Comparison of ENCODE assay signal across 8 mouse cellular contexts in the genomic region with DNA sequence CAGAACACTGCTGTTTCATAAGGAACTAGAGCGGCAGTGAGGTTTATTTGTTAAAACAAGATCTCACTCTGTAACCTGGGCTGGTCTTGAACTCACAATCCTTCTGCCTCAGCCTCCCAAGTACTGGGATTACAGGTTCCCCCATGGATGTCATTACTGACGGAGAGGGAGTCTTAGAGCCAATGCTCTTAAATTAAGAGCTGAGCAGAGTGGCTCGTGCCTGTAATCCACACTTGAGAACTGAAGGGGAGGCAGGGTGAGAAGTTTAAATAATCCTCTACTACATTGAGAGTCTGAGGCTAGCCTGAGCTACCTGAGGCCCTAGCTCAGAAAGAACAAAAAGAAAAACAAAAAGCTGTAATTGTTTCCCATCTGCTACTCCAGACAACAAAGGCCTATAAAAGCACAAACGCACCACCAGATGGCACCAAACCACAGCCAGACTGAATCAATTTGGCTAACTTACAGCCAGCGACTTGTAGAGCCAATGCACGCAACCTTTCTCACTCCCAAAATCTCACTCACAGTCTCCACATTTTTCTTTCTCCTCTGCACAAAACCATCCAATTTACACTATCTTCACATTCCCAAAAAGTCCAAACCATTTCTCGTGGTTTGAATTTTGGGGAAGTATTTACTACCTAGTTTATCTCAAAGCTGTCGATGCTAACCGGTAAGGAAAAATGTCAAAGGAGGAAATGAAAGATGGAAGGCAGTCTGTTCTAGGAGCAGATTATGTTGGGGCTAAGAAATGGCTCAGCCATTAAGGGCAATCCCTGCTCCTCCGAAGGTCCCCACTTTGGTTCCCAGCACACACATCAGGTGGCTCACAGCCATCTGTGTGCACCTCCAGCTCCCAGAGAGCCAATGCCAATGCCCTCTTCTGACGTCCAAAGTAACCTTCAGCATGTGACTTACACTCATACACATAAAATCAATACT. TPM values are rescaled to one million over a fixed set of nuclear protein-coding genes. Genes with fewer than 3 reads are reported as not detected.
DNase-seq lines count a peak whose midpoint lies in the region; ATAC-seq and TF ChIP-seq lines count a peak whose summit lies in the region.

No protein-coding gene starts in this region.

- peak; percentile 84 for TF ChIP-seq CTCF in liver, embryonic 14.5 days (IDR thresholded peaks at IDR 0.05; ENCODE audit: low read depth)

- peak; percentile 87 to 88 for DNase-seq in B cell, adult 2 months
- DNase-seq in adrenal gland, postnatal 14 days = peak; percentile 89
- DNase-seq in embryonic facial prominence, embryonic 10.5 days (ENCODE audit: low spot score) = peak; percentile 81
- peak; percentile 85 for DNase-seq in heart, adult 8-10 months (ENCODE audit: low spot score)
- peak; percentile 88 for DNase-seq in kidney, postnatal 14 days
- DNase-seq in liver, embryonic 14.5 days (ENCODE audit: low read depth in 3 of 3, low spot score in 3 of 3) = peak in 2 of 3 experiments; percentile 45 to 57
- peak; percentile 34 for DNase-seq in testis, postnatal 14 days (ENCODE audit: low spot score)

- TF ChIP-seq EP300 in liver, embryonic 14.5 days (IDR thresholded peaks at IDR 0.05; ENCODE audit: low read depth) = no peak

- no peak overlapping the region for H3K9ac ChIP-seq in liver, embryonic 14.5 days (replicated peaks)
- no peak overlapping the region for H3K9ac ChIP-seq in neural tube, embryonic 14.5 days (replicated peaks; ENCODE audit: low read depth, low read length)

- H3K4me2 ChIP-seq in liver, embryonic 14.5 days (ENCODE audit: low read depth) = no peak overlapping the region
- H3K4me2 ChIP-seq in neural tube, embryonic 14.5 days (ENCODE audit: low read depth, low read length) = no peak overlapping the region

- H3K27ac ChIP-seq in embryonic facial prominence, embryonic 10.5 days (replicated peaks) = peak overlapping the region; percentile 78
- no peak overlapping the region for H3K27ac ChIP-seq in liver, embryonic 14.5 days
- H3K27ac ChIP-seq in neural tube, embryonic 14.5 days (ENCODE audit: low read depth, low read length) = peak overlapping the region; percentile 73

- ATAC-seq in liver, embryonic 14.5 days (ENCODE audit: insufficient read depth) = no peak
- peak; percentile 72 for ATAC-seq in neural tube, embryonic 14.5 days (ENCODE audit: low read depth)

- peaks cover 23% of the 10 kb centered on the region for H3K36me3 ChIP-seq in embryonic facial prominence, embryonic 10.5 days (replicated peaks)
- H3K36me3 ChIP-seq in liver, embryonic 14.5 days (replicated peaks; ENCODE audit: control insufficient read depth, insufficient read depth, low read depth) = peaks cover 16% of the 10 kb centered on the region
- H3K36me3 ChIP-seq in neural tube, embryonic 14.5 days (ENCODE audit: control insufficient read depth, insufficient read depth, low read length) = no peaks in the 10 kb centered on the region

- WGBS in embryonic facial prominence, embryonic 10.5 days = 56% methylated on average over 11 of the region's 11 CpGs
- WGBS in liver, embryonic 14.5 days (ENCODE audit: insufficient replicate concordance) = 57% methylated on average over 11 of the region's 11 CpGs
- WGBS in neural tube, embryonic 14.5 days = 54% methylated on average over 11 of the region's 11 CpGs

- no peaks in the 10 kb centered on the region for H3K9me3 ChIP-seq in embryonic facial prominence, embryonic 10.5 days
- H3K9me3 ChIP-seq in liver, embryonic 14.5 days (ENCODE audit: control insufficient read depth, low read length) = no peaks in the 10 kb centered on the region
- H3K9me3 ChIP-seq in neural tube, embryonic 14.5 days (ENCODE audit: control insufficient read depth, low read length) = no peaks in the 10 kb centered on the region

- no peak overlapping the region for H3K4me3 ChIP-seq in embryonic facial prominence, embryonic 10.5 days
- H3K4me3 ChIP-seq in liver, embryonic 14.5 days (ENCODE audit: insufficient read depth in 1 of 2, low read depth in 2 of 2, low read length in 2 of 2) = no peak overlapping the region
- no peak overlapping the region for H3K4me3 ChIP-seq in neural tube, embryonic 14.5 days (ENCODE audit: low read depth, low read length)

- no peaks in the 10 kb centered on the region for H3K27me3 ChIP-seq in embryonic facial prominence, embryonic 10.5 days (replicated peaks; ENCODE audit: low read depth, poor library complexity, severe bottlenecking)
- no peaks in the 10 kb centered on the region for H3K27me3 ChIP-seq in liver, embryonic 14.5 days (ENCODE audit: control insufficient read depth, insufficient read depth, low read length)
- H3K27me3 ChIP-seq in neural tube, embryonic 14.5 days (ENCODE audit: control insufficient read depth, insufficient read depth, low read length) = no peaks in the 10 kb centered on the region

- H3K4me1 ChIP-seq in embryonic facial prominence, embryonic 10.5 days = no peaks in the 10 kb centered on the region
- H3K4me1 ChIP-seq in liver, embryonic 14.5 days (replicated peaks; ENCODE audit: control insufficient read depth in 2 of 2, insufficient read depth in 2 of 2, low read length in 1 of 2) = no peaks in the 10 kb centered on the region
- H3K4me1 ChIP-seq in neural tube, embryonic 14.5 days (ENCODE audit: control insufficient read depth, insufficient read depth, low read length) = no peaks in the 10 kb centered on the region

RNA-seq across cellular contexts. Expression of a gene that starts 51.3 kb away (rescaled TPM):
- 87.8 and 88.4 TPM in 2 replicates for total RNA-seq in adrenal gland, postnatal 14 days (2021)
- polyA plus RNA-seq in embryonic facial prominence, embryonic 10.5 days (2016; fragmentation: Nextera tagmentation; extraction: Ambion mirVana) = 42.0 and 49.2 TPM in 2 replicates
- 10 to 100 TPM; 40.6 to 52.9 (median 50.9) TPM for total RNA-seq in heart, adult 8-10 months (2022)
- 14.8 and 20.7 TPM in 2 replicates for polyA plus RNA-seq in liver, embryonic 14.5 days (2012; rRNA removed)
- 14.7 and 18.9 TPM in 2 replicates for polyA plus RNA-seq in liver, embryonic 14.5 days (2014; fragmentation: Nextera tagmentation; extraction: Ambion mirVana)
- polyA plus RNA-seq in neural tube, embryonic 14.5 days (2014; fragmentation: Nextera tagmentation; extraction: Ambion mirVana) = 28.1 and 29.4 TPM in 2 replicates

Comparison
In these comparisons a context has a peak if more than half of its experiments do, and no peak if none do; other contexts are left out.
1. DNase-seq: peak in every context shown above with its lines; median percentile 89 in adrenal gland, postnatal 14 days; 88 in kidney, postnatal 14 days; 88 in B cell, adult 2 months; 85 in heart, adult 8-10 months; 81 in embryonic facial prominence, embryonic 10.5 days; 51 in liver, embryonic 14.5 days; 34 in testis, postnatal 14 days.